Mouse (Mus musculus) urinary bladder, adult 2 months (tissue): ENCODE results near the gene B830017H08Rik. TPM values are rescaled to one million over a fixed set of nuclear protein-coding genes. Genes with fewer than 3 reads are reported as not detected.
A peak's percentile ranks its signal among the peaks of the same experiment; 100 is the strongest.

Source experiments
- DNase-seq: peaks from one replicate; pipeline ENCODE4 v3.0.0; 2022; ENCODE audit warnings: low spot score
- polyA plus RNA-seq: library from polyadenylated mRNA; depleted of rRNA; stranded (reverse); fragments of >200 nt; gene quantifications from 2 replicates; pipeline ENCODE4 v1.2.3, GENCODE M21; 2012; rRNA removed

The B830017H08Rik gene
- not detected in 2 replicates for polyA plus RNA-seq

DNA sequence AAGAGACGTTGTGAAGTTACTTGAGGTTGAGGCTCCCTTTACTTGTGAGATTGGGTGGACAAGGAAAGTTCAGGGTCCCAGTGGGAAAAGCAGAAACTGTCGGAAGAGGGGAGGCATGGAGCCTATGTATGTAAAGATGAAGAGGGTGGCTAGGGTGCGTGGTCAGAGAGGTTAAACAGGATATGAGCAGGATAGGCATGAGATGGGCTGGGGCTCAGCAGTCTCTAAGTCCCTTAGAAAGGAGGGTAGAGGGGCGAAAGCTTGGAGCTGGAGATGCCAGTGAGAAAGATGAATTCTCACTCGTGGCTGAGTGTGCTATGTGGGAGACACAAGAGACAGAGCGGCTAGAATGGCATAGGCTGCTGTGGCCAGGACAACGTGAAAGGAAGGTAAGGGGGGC is at the start of gene B830017H08Rik:
B830017H08Rik (plus strand) TSS at position 301 of the 400 bp plus-strand sequence.
- DNase-seq, result no peak

DNA sequence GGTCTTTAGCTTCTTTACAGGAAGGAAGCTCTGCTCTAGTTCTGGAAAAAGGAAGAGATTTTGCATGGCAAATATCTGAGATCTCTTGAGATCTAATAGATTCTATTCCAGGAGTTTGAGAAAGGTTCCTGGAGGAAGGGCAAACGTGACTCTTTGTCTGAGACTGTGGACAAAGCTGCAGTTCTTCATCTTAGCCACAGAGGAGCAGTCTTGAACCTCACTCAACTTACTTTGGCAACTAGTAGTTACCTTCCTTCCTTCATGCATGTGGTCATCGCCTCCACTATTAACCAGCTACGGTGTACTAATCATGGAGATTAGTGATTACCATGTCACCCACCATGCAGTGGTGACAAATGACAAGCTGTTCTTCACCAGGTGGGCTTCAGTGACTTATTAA is 47.6 kb upstream of the B830017H08Rik start:
- DNase-seq, result no peak

DNA sequence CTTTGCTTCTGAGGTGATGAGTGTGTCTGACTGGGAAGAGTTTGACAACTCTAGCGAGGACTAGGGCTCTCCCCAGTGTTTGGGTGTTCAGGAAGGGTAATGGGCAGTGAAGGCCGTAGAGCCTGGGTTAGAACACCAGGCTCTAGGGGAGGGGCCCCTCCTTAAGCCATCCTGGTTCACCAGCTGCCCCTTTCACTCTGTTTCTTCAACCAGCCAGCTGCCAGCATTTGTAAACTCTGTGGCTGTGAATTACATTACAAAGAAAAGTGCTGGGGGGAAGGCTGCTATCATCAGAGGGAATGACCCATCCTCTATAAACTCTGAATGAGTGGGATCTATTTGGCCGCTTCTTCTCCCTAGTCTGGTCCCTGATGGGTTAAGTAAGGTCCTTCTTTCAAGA is 40.2 kb upstream of the B830017H08Rik start:
- DNase-seq, result no peak

DNA sequence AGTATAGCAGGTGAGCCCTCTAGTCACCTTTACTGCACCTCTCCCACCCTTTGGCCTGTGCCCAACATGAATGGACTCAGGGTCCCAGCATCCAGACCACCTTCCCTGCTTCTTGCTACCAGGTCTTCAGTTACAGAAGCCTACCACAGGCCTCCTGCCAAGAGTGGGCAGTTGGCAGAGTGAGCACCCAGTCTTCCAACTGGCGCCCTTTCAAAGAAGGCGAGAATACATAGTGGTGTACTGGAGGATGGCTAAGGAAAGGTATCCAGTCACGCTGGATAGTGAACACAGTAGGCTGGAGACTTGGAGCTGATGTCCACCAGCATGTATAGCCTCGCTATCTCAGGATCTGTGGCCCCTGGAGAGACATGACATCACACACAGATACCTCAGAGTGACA is 38.9 kb upstream of the B830017H08Rik start:
- no peak for DNase-seq

DNA sequence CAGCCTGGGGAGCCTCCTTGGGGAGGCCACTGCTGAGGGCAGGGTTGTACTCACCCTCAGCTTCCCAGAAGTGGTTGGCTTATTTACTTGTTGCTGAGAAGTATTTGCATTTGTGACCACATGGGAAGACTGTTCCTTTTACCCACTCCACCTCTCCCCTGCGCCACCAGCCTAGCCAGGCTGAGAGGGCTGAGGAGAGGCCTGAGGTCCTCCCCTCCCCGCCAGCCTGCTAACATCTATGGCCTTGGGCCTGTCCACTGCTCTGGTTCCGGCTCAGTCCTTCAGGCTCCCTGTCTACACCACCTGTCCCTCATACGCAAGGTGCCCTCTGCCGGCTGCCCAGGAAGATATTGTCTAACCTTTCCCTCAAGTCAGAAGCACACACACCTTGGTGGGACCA is 37.3 kb upstream of the B830017H08Rik start:
- no peak for DNase-seq

DNA sequence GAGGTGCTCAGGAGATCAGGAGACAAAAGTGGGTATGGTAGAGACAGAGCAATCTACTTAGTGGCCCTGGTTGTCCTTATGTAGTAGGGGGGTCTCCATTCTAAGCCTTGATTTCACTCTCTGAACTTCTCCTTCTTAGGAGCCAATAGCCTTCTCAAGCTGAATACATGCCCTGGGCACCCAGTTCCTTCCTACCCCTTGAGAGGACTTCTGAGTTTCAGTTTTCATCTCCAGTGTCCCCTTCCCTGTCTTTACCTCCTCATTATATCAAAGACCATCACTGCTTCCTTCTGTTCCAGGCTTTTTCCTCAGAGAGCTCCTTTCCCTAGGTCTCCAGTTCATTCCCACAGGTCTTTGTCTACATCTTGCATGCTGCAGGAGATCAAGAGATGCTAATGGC is 36.4 kb upstream of the B830017H08Rik start:
- no peak for DNase-seq

DNA sequence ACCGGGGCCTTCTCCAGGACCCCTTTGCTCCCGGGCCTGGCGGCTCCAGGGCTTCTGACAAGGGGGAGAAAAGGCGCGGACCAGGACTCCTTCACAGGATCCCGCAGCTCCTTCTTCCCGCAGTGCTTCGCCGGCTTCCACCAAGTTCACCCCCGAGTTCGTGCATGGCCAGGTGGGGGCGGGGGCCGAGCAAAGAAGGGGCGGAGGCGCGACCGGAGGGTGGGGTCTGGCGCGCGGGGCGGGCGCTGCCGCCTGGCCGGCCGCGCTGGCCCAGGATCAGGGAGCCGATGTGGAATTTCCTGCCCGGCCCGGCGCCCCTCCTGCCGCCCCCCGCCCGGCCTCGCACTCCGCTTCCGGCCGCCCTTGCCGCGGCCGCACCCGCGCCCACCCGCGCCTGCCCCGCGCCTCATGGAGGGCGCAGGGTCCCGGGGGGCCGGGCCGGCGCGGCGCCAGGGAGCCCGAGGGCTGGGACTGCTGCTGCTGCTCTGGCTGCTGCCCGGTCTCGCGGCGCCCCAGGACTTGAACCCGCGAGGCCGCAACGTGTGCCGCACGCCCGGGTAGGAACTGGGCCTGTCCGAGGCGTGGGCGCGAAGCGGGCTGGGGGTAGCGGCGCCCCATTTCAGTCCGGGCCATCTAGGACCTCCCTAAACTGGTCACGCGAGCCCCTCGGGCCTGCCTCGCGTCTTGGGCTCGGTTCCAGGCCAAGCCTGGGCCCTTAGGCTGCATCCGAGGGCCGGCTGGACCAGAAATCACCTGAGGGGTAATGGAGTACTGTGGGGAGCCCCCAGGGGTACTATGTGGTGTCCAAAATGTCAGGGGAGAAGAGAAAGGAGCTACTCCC is 35.7 kb upstream of the B830017H08Rik start, which contains the start of gene Scarf2:
Scarf2 (plus strand) TSS at position 312 of the 841 bp plus-strand sequence.
- no peak for DNase-seq

DNA sequence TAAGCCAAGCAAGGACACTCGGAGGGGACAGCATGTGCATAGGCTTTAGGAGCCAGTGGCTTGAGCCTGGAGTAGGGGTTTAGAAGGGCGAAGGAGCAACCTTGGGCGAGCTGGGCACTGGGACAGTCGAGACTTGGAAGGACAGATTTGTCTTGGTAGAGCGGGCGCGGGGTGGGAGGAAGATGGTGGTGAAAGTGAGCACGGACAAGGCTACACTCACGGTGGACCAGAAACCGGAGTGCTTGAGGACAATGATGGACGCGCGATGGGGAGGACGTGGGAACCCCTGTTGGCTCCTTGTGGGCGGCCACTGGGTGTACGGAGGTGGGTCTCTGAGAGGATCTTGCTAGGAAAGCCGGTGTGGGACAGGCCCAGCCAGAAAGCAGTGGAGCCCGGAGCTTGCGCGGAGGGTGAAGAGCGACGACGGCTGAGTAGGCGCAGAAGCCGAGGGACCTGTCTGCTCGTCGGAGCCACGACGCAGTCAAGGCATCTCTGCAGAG is 35.1 kb upstream of the B830017H08Rik start:
- no peak for DNase-seq

DNA sequence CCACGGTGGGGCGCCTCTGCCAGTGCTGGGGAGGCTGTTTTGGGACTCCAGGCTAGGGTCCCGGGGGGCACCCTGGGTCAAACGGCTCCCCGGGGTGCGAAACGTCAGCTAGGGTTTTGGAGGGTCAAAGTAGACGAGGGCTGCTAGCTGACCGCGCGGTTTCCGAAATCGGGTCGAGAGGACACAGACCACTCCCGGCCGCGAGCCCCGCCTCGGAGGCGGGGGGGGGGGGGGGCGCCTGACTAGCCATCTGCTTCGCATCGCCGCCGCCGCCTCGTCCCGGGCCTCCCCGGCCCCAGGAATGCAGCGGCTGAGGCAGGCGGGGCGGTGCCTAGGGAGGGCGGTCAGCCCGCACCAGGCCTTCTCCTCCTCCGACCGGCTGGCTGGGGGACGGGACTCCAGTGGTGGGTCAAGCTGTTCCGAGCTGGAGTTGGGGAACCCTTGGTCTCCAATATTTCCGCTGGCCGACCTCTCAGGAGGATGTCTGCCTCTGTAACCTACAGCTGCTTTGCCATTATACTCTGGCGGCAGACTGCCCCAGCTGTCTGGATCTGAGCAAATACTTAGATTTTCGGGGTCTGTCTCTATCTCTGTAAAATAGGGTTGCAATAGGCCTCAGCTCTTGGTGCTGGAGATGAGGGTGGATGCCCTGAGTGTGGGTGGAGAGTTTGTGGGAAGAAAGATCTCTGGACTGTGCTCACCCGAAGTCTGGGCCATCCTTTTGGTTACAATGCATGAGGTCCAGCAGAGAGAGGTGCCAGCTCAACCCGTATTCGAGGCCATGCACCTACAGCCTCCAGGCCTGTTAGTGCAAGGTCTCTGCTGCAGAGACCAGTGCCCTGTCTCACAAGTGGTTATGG is 34.4 kb upstream of the B830017H08Rik start:
- DNase-seq, result no peak

DNA sequence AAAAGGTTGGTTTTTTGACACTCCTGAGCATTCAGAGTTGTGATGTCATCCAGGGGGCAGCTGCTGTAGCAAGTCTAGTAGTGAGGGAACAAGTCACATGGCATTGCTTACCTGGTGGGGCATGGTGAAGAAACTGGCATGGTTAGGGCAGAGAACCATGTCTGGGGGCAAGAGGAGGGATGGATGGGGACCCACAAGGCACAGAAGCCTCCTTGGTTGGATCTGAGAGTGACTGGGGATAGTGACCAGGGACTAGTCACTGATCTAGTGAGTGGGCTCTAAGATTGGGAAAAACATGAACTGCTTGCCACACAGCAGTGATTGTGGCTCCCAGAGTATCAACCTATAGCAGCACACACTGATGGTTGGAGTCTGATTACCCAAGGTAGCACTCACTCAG is 33.3 kb upstream of the B830017H08Rik start:
- DNase-seq, result no peak

DNA sequence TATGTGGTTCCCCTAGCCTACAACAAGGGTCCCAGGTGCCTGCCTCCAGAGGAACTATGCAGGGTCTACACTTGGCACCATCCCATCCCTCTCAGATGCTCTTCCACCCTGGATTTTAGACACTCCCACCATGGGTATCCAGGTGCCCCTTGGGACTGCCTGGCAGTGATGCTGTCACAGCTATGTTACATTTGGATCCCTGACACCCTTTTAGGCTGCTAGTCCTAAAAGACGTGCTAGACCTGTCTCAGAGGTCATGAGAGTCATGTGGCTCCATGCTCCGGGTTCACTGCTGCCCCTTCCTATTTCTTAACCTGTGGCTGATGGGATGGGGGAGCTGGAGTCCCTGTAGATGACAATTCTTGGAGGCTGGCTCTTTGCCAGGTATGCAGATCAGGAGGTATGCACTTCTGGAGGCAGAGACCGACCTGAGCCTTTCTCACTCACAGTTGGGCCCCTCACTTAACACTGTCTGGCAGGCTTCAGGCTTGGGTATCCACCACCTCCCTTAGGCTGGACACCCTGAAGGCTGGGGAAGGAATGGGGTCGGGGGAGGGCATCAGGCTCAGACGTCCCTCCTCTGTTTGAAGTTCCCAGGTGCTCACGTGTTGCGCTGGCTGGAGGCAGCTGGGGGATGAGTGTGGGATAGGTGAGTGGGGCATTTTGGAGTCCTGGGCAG is 31.0 kb upstream of the B830017H08Rik start:
- no peak for DNase-seq

DNA sequence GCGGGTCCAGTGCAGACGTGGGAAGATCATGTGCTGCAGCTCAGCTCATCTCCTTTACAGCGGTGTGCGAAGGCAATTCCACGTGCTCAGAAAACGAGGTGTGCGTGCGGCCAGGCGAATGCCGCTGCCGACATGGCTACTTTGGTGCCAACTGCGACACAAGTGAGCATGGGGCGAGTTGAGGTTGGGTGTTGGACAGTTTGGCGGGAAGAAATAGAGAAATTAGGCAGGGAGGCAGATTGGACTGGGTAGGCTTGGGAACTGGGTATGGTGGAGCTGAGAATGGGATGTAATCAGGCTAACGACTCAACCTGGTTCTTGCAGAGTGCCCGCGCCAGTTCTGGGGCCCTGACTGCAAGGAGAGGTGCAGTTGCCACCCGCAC is 30.5 kb upstream of the B830017H08Rik start:
- no peak for DNase-seq

DNA sequence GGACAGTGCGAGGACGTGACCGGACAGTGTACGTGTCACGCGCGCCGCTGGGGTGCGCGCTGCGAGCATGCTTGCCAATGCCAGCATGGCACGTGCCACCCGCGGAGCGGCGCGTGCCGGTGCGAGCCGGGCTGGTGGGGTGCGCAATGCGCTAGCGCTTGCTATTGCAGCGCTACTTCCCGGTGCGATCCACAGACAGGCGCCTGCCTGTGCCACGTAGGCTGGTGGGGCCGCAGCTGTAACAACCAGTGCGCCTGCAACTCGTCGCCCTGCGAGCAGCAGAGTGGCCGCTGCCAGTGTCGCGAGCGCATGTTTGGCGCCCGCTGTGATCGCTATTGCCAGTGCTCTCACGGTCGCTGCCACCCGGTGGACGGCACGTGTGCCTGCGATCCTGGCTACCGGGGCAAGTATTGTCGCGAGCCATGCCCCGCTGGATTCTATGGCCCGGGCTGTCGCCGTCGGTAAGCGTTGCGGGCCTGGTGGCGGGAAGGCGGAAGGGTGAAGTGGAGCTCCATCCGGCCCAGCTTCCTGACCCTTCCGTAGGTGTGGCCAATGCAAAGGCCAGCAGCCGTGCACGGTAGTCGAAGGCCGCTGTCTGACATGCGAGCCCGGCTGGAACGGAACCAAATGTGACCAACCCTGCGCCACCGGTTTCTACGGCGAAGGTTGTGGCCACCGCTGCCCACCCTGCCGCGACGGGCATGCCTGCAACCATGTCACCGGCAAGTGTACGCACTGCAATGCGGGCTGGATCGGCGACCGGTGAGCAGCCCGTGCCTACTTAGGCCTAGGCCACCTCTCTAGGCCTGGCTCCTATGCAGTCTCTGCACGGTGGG is 29.9 kb upstream of the B830017H08Rik start:
- DNase-seq, result no peak

DNA sequence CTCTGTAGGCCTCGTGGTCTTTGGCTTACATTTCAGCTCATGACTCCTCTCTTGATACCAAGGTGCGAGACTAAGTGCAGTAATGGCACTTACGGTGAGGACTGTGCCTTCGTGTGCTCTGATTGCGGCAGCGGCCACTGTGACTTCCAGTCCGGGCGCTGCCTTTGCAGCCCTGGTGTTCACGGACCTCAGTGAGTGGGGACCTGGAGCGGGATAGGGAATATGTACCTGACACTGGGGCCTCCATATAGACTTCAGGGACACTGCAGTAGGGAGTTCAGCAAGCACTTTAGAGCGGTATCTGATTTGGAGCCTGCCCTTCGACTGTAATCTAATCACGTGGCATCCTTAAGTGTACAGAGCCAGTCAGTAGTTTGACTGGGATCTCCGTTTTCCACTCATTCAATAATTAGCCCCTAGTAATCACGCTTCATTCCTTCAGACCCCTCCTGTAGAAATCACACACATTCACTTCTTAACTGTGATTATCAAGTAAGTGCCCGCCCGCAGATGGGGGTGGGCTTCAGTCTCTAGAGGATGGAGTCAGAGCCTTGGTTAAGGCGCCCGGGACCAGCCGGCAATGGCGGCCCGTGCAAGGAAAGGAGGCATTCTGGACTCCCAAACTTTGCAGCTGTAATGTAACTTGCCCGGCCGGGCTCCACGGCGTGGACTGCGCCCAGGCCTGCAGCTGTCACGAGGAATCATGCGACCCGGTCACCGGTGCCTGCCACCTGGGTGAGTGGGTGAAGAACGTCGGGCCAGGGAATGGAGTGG is 29.1 kb upstream of the B830017H08Rik start:
- no peak for DNase-seq

DNA sequence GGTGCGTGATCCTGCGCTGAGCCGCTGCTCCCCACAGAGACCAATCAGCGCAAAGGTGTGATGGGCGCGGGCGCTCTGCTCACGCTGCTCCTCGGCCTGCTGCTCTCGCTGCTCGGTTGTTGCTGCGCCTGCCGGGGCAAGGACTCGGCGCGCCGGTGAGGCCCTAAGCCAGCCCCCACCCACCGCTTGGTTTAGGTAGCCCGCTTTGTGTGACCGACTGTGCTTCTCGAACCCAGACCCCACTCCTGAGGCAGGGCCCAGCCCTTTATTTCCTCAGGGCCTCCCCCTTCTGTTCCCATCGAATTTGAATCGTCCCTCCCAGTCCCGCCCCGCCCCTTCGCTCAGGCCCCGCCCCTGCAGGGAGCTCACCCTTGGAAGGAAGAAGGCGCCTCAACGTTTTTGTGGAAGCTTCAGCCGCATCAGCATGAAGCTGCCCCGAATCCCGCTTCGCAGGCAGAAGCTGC is 28.4 kb upstream of the B830017H08Rik start:
- no peak for DNase-seq

DNA sequence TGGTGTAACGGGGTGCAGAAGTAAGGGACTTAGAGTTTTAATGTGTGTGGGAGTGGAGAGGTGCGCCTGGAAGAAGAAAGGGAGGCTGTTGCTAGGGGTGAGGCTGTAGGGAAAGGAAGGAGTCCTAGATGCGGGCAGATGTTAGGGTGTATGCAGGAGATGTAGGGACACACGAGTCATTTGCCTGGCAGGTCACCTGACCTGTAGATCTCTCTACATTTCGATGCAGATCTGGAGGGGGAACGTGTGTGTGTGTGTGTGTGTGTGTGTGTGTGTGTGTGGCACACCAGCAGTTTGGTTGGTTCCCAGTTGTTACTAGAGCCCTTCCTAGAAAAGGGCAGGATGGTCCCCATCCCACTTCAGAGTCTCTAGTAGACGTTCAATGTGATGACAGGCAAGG is 27.9 kb upstream of the B830017H08Rik start:
- no peak for DNase-seq

DNA sequence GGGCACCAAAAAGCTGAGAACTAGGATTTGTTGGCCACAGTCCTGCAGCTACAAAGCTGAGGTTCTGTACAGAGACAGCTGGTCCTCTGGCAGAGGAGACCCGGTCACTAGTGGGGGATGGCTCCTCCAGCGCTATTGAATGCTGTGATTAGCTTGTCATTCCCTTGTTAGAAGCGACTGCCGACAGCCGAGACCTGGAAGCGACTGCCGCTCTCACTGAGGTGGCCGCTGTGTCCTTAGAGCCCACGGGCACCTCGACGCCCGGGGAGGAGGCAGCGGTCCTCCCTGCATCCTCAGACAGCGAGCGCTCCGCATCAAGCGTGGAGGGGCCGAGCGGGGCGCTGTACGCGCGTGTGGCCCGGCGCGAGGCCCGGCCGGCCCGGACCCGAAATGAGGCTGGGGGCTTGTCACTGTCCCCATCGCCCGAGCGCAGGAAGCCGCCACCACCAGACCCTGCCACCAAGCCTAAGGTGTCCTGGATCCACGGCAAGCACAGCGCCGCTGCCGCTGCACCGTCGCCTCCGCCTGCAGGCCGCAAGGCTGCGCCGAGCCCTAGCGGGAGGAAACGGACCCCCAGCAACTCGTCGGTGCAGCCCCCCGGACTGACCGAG is 26.2 kb upstream of the B830017H08Rik start:
- no peak for DNase-seq

DNA sequence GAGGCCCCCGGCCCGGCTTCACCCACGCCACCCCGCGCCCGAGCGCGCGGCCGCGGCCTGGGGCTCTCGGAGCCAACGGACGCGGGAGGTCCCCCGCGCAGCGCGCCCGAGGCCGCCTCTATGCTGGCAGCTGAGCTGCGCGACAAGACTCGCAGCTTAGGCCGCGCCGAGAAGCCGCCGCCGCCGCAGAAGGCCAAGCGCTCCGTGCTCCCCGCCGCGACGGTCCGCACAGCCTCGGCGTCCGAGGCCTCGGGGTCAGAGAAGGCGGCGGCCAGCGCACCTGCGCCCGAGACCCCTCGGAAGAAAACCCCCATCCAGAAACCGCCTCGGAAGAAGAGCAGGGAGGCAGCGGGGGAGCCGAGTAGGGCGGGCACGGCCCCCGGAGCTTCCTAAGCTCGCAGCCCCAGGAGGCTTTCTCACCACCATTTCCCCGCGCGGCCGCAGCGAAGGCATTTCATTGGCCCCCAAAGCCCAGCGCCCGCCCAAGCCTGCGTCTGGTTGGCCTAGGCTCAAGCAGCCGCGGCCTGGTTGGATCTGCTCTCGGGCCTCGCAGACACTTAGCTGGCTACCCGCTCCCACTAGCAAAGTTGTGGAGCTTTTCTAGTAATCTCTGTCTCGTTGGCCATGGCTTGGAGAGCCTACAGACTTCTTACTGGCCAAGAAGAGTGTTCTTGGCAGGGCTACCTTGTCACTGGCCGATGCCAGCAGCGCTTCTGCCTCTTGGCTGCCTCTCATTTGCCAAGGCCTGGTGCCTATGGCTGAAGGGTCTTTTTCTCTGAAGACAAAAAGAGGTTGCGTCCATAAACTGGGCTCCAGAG is 25.5 kb upstream of the B830017H08Rik start:
- DNase-seq, result peak; percentile 59

DNA sequence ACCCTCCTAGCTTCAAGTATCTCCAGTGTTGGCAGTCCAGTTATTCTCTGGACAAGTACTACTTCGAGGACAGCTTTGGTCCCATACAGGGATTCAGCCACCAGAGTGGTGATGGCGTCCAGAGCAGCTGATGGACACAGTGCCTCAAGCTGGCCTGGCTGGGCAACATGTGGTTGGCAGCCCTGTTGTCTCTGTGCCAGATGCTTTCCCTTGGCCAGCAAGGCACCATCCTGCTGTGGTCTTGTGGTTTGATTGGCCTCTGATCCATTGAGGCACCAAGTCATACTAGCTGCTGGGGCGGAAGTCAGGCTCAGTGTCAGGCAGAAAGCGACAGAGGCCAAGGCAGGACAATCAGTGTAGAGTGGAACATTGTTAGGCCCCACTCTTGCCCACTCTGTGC is 23.8 kb upstream of the B830017H08Rik start:
- no peak for DNase-seq
